Mouse (Mus musculus): ENCODE results near the gene Gmppa. TPM values are rescaled to one million over a fixed set of nuclear protein-coding genes. Genes with fewer than 3 reads are reported as not detected.
A peak's percentile ranks its signal among the peaks of the same experiment; 100 is the strongest.

The Gmppa gene
- polyA plus RNA-seq, 1 experiment = 78.8 TPM

- H3K79me2 ChIP-seq (ENCODE audit: control insufficient read depth, insufficient read depth) = no peaks in the 10 kb centered on the region
- H3K27me3 ChIP-seq (ENCODE audit: control insufficient read depth, insufficient read depth, insufficient read length) = no peaks in the 10 kb centered on the region
- no peaks in the 10 kb centered on the region for H3K36me3 ChIP-seq (ENCODE audit: control insufficient read depth, insufficient read depth)
- no peak overlapping the region for H3ac ChIP-seq (ENCODE audit: control insufficient read depth, insufficient read length, low read depth)
- H3K79me3 ChIP-seq (ENCODE audit: low read depth) = no peaks in the 10 kb centered on the region
- TF ChIP-seq CEBPB (IDR thresholded peaks at IDR 0.05; ENCODE audit: low read depth) (no peak), USF1 (IDR thresholded peaks at IDR 0.05; ENCODE audit: low read depth) (no peak), MYOD1 (IDR thresholded peaks at IDR 0.05; ENCODE audit: control insufficient read depth, insufficient read length, low read depth) (no peak), CTCF (IDR thresholded peaks at IDR 0.05; ENCODE audit: control insufficient read depth, insufficient read depth, insufficient read length) (no peak), MAX (IDR thresholded peaks at IDR 0.05) (no peak), FOSL1 (IDR thresholded peaks at IDR 0.05; ENCODE audit: insufficient read depth, low read length, poor library complexity, severe bottlenecking) (no peak), MYOG (IDR thresholded peaks at IDR 0.05; ENCODE audit: control insufficient read depth, extremely low read depth, insufficient read length) (no peak)
- no peak overlapping the region for H3K4me3 ChIP-seq (ENCODE audit: insufficient read depth, poor library complexity, severe bottlenecking)
Measured at GRCm38 (mm10) chr1:75486561-75486960, 50.8 kb downstream of the Gmppa start.

- peak overlapping the region; percentile 25 for H3ac ChIP-seq (ENCODE audit: control insufficient read depth, insufficient read length, low read depth)
- no peak for TF ChIP-seq CEBPB (IDR thresholded peaks at IDR 0.05; ENCODE audit: low read depth)
- TF ChIP-seq CTCF (IDR thresholded peaks at IDR 0.05; ENCODE audit: control insufficient read depth, insufficient read depth, insufficient read length) = no peak
- no peak for TF ChIP-seq USF1 (IDR thresholded peaks at IDR 0.05; ENCODE audit: low read depth)
- no peak for TF ChIP-seq MAX (IDR thresholded peaks at IDR 0.05)
- no peak for TF ChIP-seq FOSL1 (IDR thresholded peaks at IDR 0.05; ENCODE audit: insufficient read depth, low read length, poor library complexity, severe bottlenecking)
- TF ChIP-seq MYOG (IDR thresholded peaks at IDR 0.05; ENCODE audit: control insufficient read depth, extremely low read depth, insufficient read length) = no peak
- TF ChIP-seq MYOD1 (IDR thresholded peaks at IDR 0.05; ENCODE audit: control insufficient read depth, insufficient read length, low read depth) = no peak
- no peaks in the 10 kb centered on the region for H3K27me3 ChIP-seq (ENCODE audit: control insufficient read depth, insufficient read depth, insufficient read length)
Measured at GRCm38 (mm10) chr1:75487040-75487404, 51.3 kb downstream of the Gmppa start.

GRCm38 (mm10) chr1:75487405-75488161 is 51.9 kb downstream of the Gmppa start:
- no peaks in the 10 kb centered on the region for H3K79me3 ChIP-seq (ENCODE audit: low read depth)
- TF ChIP-seq CTCF (IDR thresholded peaks at IDR 0.05; ENCODE audit: control insufficient read depth, insufficient read depth, insufficient read length) = peak; percentile 10
- no peak for TF ChIP-seq USF1 (IDR thresholded peaks at IDR 0.05; ENCODE audit: low read depth)
- no peak for TF ChIP-seq MYOG (IDR thresholded peaks at IDR 0.05; ENCODE audit: control insufficient read depth, extremely low read depth, insufficient read length)
- TF ChIP-seq MAX (IDR thresholded peaks at IDR 0.05) = peak; percentile 28
- H3K27me3 ChIP-seq (ENCODE audit: control insufficient read depth, insufficient read depth, insufficient read length) = no peaks in the 10 kb centered on the region
- H3K36me3 ChIP-seq (ENCODE audit: control insufficient read depth, insufficient read depth) = no peaks in the 10 kb centered on the region
- H3K4me3 ChIP-seq (ENCODE audit: insufficient read depth, poor library complexity, severe bottlenecking) = peak overlapping the region; percentile 29
- H3ac ChIP-seq (ENCODE audit: control insufficient read depth, insufficient read length, low read depth) = peak overlapping the region; percentile 60
- H3K79me2 ChIP-seq (ENCODE audit: control insufficient read depth, insufficient read depth) = no peaks in the 10 kb centered on the region

More at GRCm38 (mm10) chr1:75487040-75487404, 51.3 kb downstream of the Gmppa start:
- Histone ChIP-seq H3K36me3 (ENCODE audit: control insufficient read depth, insufficient read depth) (no peaks in the 10 kb centered on the region), H3K79me3 (ENCODE audit: low read depth) (no peaks in the 10 kb centered on the region), H3K79me2 (ENCODE audit: control insufficient read depth, insufficient read depth) (no peaks in the 10 kb centered on the region), H3K4me3 (ENCODE audit: insufficient read depth, poor library complexity, severe bottlenecking) (no peak overlapping the region)

- Histone ChIP-seq H3ac (ENCODE audit: control insufficient read depth, insufficient read length, low read depth) (no peak overlapping the region), H3K27me3 (ENCODE audit: control insufficient read depth, insufficient read depth, insufficient read length) (no peaks in the 10 kb centered on the region), H3K4me3 (ENCODE audit: insufficient read depth, poor library complexity, severe bottlenecking) (no peak overlapping the region), H3K36me3 (ENCODE audit: control insufficient read depth, insufficient read depth) (no peaks in the 10 kb centered on the region), H3K79me3 (ENCODE audit: low read depth) (no peaks in the 10 kb centered on the region), H3K79me2 (ENCODE audit: control insufficient read depth, insufficient read depth) (no peaks in the 10 kb centered on the region)
- no peak for TF ChIP-seq MAX (IDR thresholded peaks at IDR 0.05)
- no peak for TF ChIP-seq CTCF (IDR thresholded peaks at IDR 0.05; ENCODE audit: control insufficient read depth, insufficient read depth, insufficient read length)
- no peak for TF ChIP-seq FOSL1 (IDR thresholded peaks at IDR 0.05; ENCODE audit: insufficient read depth, low read length, poor library complexity, severe bottlenecking)
Measured at GRCm38 (mm10) chr1:75490785-75491551, 55.2 kb downstream of the Gmppa start.

- no peak for TF ChIP-seq FOSL1 (IDR thresholded peaks at IDR 0.05; ENCODE audit: insufficient read depth, low read length, poor library complexity, severe bottlenecking)
- no peak for TF ChIP-seq MAX (IDR thresholded peaks at IDR 0.05)
- TF ChIP-seq USF1 (IDR thresholded peaks at IDR 0.05; ENCODE audit: low read depth) = no peak
- TF ChIP-seq MYOD1 (IDR thresholded peaks at IDR 0.05; ENCODE audit: control insufficient read depth, insufficient read length, low read depth) = no peak
- no peak for TF ChIP-seq CEBPB (IDR thresholded peaks at IDR 0.05; ENCODE audit: low read depth)
- no peak for TF ChIP-seq CTCF (IDR thresholded peaks at IDR 0.05; ENCODE audit: control insufficient read depth, insufficient read depth, insufficient read length)
- TF ChIP-seq MYOG (IDR thresholded peaks at IDR 0.05; ENCODE audit: control insufficient read depth, extremely low read depth, insufficient read length) = no peak
- Histone ChIP-seq H3ac (ENCODE audit: control insufficient read depth, insufficient read length, low read depth) (no peak overlapping the region), H3K4me3 (ENCODE audit: insufficient read depth, poor library complexity, severe bottlenecking) (no peak overlapping the region), H3K79me3 (ENCODE audit: low read depth) (no peaks in the 10 kb centered on the region), H3K27me3 (ENCODE audit: control insufficient read depth, insufficient read depth, insufficient read length) (no peaks in the 10 kb centered on the region), H3K79me2 (ENCODE audit: control insufficient read depth, insufficient read depth) (no peaks in the 10 kb centered on the region), H3K36me3 (ENCODE audit: control insufficient read depth, insufficient read depth) (no peaks in the 10 kb centered on the region)
Measured at GRCm38 (mm10) chr1:75492579-75493170, 56.9 kb downstream of the Gmppa start.

Other genes with a start within 250 kb of the Gmppa start
- 4.0 TPM for gene Ankzf1, start 243.8 kb upstream of the Gmppa start, polyA plus RNA-seq (2012; fragmentation: generic; extraction: Trizol)
- gene Atg9a, start 243.7 kb upstream of the Gmppa start, polyA plus RNA-seq (2012; fragmentation: generic; extraction: Trizol) = 16.8 TPM
- 1.3 TPM for gene Glb1l, start 225.1 kb upstream of the Gmppa start, polyA plus RNA-seq (2012; fragmentation: generic; extraction: Trizol)
- gene Stk16, start 225.1 kb upstream of the Gmppa start, polyA plus RNA-seq (2012; fragmentation: generic; extraction: Trizol) = 110 TPM
- gene Tuba4a, start 216.1 kb upstream of the Gmppa start, polyA plus RNA-seq (2012; fragmentation: generic; extraction: Trizol) = 167 TPM
- gene A630095N17Rik, start 203.8 kb upstream of the Gmppa start, polyA plus RNA-seq (2012; fragmentation: generic; extraction: Trizol) = not detected
- gene Dnajb2, start 199.5 kb upstream of the Gmppa start, polyA plus RNA-seq (2012; fragmentation: generic; extraction: Trizol) = 27.7 TPM
- 15.3 TPM for gene Ptprn, start 171.4 kb upstream of the Gmppa start, polyA plus RNA-seq (2012; fragmentation: generic; extraction: Trizol)
- not detected for gene Resp18, start 157.5 kb upstream of the Gmppa start, polyA plus RNA-seq (2012; fragmentation: generic; extraction: Trizol)
- gene Dnpep, start 117.9 kb upstream of the Gmppa start, polyA plus RNA-seq (2012; fragmentation: generic; extraction: Trizol) = 134 TPM
- 657 TPM for gene Des, start 75.6 kb upstream of the Gmppa start, polyA plus RNA-seq (2012; fragmentation: generic; extraction: Trizol)
- gene Speg, start 60.6 kb upstream of the Gmppa start, polyA plus RNA-seq (2012; fragmentation: generic; extraction: Trizol) = 29.4 TPM
- 0.05 TPM for gene Asic4, start 14.5 kb downstream of the Gmppa start, polyA plus RNA-seq (2012; fragmentation: generic; extraction: Trizol)
- 49.3 TPM for gene Chpf, start 43.4 kb downstream of the Gmppa start, polyA plus RNA-seq (2012; fragmentation: generic; extraction: Trizol)
- 0.70 TPM for gene Tmem198, start 43.6 kb downstream of the Gmppa start, polyA plus RNA-seq (2012; fragmentation: generic; extraction: Trizol)
- 31.6 TPM for gene Obsl1, start 70.5 kb downstream of the Gmppa start, polyA plus RNA-seq (2012; fragmentation: generic; extraction: Trizol)
- 0.64 TPM for gene Inha, start 71.1 kb downstream of the Gmppa start, polyA plus RNA-seq (2012; fragmentation: generic; extraction: Trizol)
- 7.4 TPM for gene Stk11ip, start 85.6 kb downstream of the Gmppa start, polyA plus RNA-seq (2012; fragmentation: generic; extraction: Trizol)
- 3.1 TPM for gene Slc4a3, start 110.3 kb downstream of the Gmppa start, polyA plus RNA-seq (2012; fragmentation: generic; extraction: Trizol)

Measured in C2C12 (cell line).